Mouse (Mus musculus): ENCODE measurements around the gene Atp6v0d1.

Gene Atp6v0d1

GRCm38 (mm10) chr8:105506977-105507376, 58.9 kb downstream of the Atp6v0d1 start:
- no peak for DNase-seq (ENCODE audit: low spot score in 2 of 2)

GRCm38 (mm10) chr8:105504617-105505016, 61.2 kb downstream of the Atp6v0d1 start:
- no peak for DNase-seq (ENCODE audit: low spot score in 2 of 2)

- DNase-seq (ENCODE audit: low spot score in 2 of 2) = no peak
These were observed 66.1 kb downstream of the Atp6v0d1 start for GRCm38 (mm10) chr8:105499787-105500186.

GRCm38 (mm10) chr8:105496439-105497180, 69.2 kb downstream of the Atp6v0d1 start, which contains the start of gene Zdhhc1:
Gene Zdhhc1 (minus strand): TSS chr8:105496902.
- DNase-seq (ENCODE audit: low spot score in 2 of 2) = peak; percentile 85

GRCm38 (mm10) chr8:105495350-105496302, 70.2 kb downstream of the Atp6v0d1 start:
- no peak for DNase-seq (ENCODE audit: low spot score in 2 of 2)

GRCm38 (mm10) chr8:105494566-105494965, 71.3 kb downstream of the Atp6v0d1 start:
- DNase-seq (ENCODE audit: low spot score in 2 of 2) = no peak

- no peak for DNase-seq (ENCODE audit: low spot score in 2 of 2)
These were observed 72.4 kb downstream of the Atp6v0d1 start for GRCm38 (mm10) chr8:105493495-105493894.

- DNase-seq (ENCODE audit: low spot score in 2 of 2) = no peak
These were observed 76.6 kb downstream of the Atp6v0d1 start for GRCm38 (mm10) chr8:105489281-105489680.

GRCm38 (mm10) chr8:105488082-105488481, 77.8 kb downstream of the Atp6v0d1 start:
- DNase-seq (ENCODE audit: low spot score in 2 of 2) = no peak

- DNase-seq (ENCODE audit: low spot score in 2 of 2) = no peak
These were observed 81.5 kb downstream of the Atp6v0d1 start for GRCm38 (mm10) chr8:105484392-105484791.

GRCm38 (mm10) chr8:105484030-105484368, 81.8 kb downstream of the Atp6v0d1 start:
- DNase-seq (ENCODE audit: low spot score in 2 of 2) = no peak

- DNase-seq (ENCODE audit: low spot score in 2 of 2) = no peak
These were observed 82.4 kb downstream of the Atp6v0d1 start for GRCm38 (mm10) chr8:105483212-105484029.

- no peak for DNase-seq (ENCODE audit: low spot score in 2 of 2)
These were observed 83.7 kb downstream of the Atp6v0d1 start for GRCm38 (mm10) chr8:105482123-105482522.

GRCm38 (mm10) chr8:105481453-105481852, 84.4 kb downstream of the Atp6v0d1 start:
- DNase-seq (ENCODE audit: low spot score in 2 of 2) = no peak

GRCm38 (mm10) chr8:105481013-105481412, 84.8 kb downstream of the Atp6v0d1 start:
- no peak for DNase-seq (ENCODE audit: low spot score in 2 of 2)

GRCm38 (mm10) chr8:105477792-105478191, 88.1 kb downstream of the Atp6v0d1 start:
- no peak for DNase-seq (ENCODE audit: low spot score in 2 of 2)

- no peak for DNase-seq (ENCODE audit: low spot score in 2 of 2)
These were observed 89.0 kb downstream of the Atp6v0d1 start for GRCm38 (mm10) chr8:105476628-105477413.

- DNase-seq (ENCODE audit: low spot score in 2 of 2) = no peak
These were observed 89.7 kb downstream of the Atp6v0d1 start for GRCm38 (mm10) chr8:105476161-105476560.

GRCm38 (mm10) chr8:105475742-105476141, 90.1 kb downstream of the Atp6v0d1 start:
- DNase-seq (ENCODE audit: low spot score in 2 of 2) = no peak

- no peak for DNase-seq (ENCODE audit: low spot score in 2 of 2)
These were observed 90.6 kb downstream of the Atp6v0d1 start for GRCm38 (mm10) chr8:105475254-105475653.

GRCm38 (mm10) chr8:105474680-105475079, 91.2 kb downstream of the Atp6v0d1 start:
- DNase-seq (ENCODE audit: low spot score in 2 of 2) = no peak

Data from frontal cortex, postnatal 25 days (tissue).